Mouse (Mus musculus): ENCODE data around the gene Spint3.
"Not testable (repeated sequence)": the region's sequence is repeated elsewhere in the genome, so short reads cannot be mapped to it uniquely, and the experiment has no call there.

Spint3 gene

GRCm38 (mm10) chr2:164573359-164573758 lies at the start of gene Spint3:
Spint3 (minus strand) TSS chr2:164573459.
- in situ Hi-C loops (cut with MboI, MseI) = not testable (repeated sequence)

DNA sequence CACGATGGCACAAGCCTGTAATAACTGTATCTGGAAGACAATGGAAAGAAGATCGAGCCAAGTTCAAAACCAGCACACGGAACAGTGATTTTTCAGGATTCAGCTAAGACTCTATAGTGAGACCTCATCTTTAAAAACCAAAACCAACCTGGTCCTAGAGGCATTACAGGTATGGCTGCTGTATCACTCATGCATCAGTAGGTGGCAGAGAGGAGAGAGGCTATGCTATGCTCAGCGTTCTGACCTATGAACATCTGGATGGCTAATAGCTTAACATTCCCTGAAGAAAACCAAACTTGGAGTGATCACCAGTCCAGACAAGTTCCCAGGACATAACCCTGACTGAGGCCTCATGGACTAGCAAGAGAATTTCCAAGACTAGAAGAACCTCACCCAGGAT lies 48.5 kb upstream of the Spint3 start:
- in situ Hi-C loops (cut with MboI, MseI) = no loop called here

DNA sequence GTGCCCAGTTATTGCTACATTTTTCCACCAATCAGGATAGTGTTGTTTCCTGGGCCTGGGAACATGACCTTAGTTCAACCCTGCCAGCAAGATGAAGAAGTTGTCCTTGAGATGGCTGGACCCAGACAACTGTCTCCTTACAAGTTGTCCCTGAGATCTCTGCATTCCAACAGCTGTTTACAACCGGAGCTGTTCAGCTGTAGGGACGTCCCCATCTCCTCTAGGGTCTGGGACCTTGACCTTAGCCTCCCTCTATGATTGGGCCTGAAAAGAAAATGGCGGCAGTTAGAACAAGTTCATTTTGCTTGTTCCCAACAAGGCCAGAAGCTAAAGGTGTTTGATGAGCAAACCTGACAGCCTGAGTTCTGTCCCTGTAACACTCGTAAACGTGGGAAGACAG lies 45.8 kb upstream of the Spint3 start:
- in situ Hi-C loops (cut with MboI, MseI) = loop anchor here (5.0 kb wide), 1 partner anchor 37 kb away; no protein-coding TSS in a partner anchor

DNA sequence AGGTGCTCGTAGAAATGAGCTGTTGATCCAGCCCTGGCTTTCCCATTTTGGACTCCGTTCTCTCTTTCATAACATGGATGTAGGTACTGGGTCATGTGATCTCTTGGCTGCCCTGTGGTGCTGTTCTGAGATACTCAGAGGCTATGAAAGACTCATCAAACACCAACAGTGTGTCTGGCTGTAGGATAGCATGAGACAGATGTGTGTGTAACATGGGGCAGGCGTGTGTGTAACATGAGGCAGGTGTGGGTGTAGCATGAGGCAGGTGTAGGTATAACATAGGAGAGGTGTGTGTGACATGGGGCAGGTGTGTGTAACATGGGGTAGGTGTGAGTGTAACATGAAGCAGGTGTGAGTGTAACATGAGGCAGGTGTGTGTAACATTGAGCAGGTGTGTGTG lies 42.1 kb upstream of the Spint3 start:
- in situ Hi-C loops (cut with MboI, MseI) = loop anchor here (5.0 kb wide), 1 partner anchor 33 kb away; no protein-coding TSS in a partner anchor

- in situ Hi-C loops (cut with MboI, MseI) = not testable (repeated sequence)
These were observed 40.2 kb upstream of the Spint3 start, which contains the start of the genes Wfdc6b and Wfdc8 for GRCm38 (mm10) chr2:164613471-164613870. Wfdc6b (plus strand) TSS chr2:164613522. Wfdc8 (minus strand) TSS chr2:164613626.

DNA sequence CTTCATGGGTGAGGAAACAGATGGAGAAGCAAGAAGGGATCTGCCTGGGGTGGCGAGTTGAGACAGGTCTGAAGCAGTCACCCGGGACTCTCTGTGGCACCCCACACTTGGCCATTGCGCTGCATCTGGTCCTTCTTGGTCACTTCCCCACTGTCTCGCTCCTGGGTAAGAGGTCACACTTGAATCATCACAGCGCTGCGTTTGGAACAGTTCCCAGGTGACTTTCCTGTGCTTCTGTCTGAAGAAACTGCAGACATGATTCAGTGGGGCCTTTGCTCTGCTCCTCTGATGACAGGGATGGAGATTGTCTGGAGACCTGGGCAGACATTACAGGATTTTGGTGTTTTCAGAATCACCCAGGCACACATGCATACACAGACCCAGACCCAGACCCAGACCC lies 35.5 kb upstream of the Spint3 start:
- in situ Hi-C loops (cut with MboI, MseI) = no loop called here

GRCm38 (mm10) chr2:164604411-164604810 lies 31.2 kb upstream of the Spint3 start:
- in situ Hi-C loops (cut with MboI, MseI) = no loop called here

DNA sequence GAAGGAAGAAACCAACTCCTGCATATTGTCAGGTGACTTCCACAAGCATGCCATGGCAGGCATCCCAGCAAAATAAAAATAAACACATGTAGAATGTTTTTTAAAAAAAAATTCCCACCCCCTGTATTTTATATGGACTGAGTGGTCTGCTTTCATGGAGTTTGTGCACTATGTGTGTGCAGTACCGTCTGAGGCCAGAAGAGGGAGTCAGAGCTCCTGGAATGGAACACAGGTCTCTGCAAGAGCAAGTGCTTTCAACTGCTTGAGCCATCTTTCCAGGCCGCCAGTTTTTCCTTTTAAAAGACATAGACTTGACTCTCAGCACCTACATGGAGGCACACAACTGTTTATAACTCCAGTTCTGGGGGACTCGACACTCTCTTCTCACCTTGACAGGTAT lies 30.2 kb upstream of the Spint3 start:
- in situ Hi-C loops (cut with MboI, MseI) = no loop called here

DNA sequence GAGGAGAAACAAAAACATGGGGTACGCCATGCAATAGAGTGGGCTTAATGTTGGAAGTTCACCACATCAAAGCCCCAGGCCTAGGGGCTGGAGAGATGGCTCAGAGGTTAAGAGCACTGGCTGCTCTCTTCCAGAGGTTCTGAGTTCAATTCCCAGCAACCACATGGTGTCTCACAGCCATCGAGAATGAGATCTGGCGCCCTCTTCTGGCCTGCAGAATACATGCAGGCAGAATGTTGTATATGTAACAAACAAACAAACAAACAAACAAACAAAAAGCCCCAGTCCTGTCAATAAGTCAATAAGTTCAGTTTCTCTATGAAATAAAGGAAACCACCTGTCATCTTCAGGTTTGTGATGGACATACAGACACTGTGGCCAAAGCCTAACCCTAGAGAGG lies 26.9 kb upstream of the Spint3 start:
- in situ Hi-C loops (cut with MboI, MseI) = no loop called here

- in situ Hi-C loops (cut with MboI, MseI) = loop anchor here (10.0 kb wide), 1 partner anchor 131 kb away; no protein-coding TSS in a partner anchor
These were observed 20.2 kb upstream of the Spint3 start, which contains the start of gene Eppin for GRCm38 (mm10) chr2:164593494-164593893. Eppin (minus strand) TSS chr2:164593594.

DNA sequence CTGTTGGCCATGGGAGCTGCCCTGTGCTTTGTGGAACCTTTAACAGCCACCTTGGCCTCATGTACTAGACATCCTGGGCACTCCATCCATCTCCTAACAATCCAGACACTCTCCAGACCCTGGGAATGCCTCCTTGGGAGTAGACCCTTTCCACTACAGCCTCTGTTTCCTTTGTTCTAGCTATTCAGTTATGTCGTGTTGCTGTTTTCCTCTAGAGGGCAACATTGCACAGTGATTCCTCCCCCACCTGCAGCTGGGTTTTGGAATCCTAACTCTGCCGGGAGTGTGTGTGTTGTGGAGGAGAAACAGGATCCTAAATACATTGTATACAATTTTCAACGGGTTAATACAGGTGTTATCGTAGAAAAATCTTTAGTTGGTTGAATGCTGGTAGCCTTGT lies 18.8 kb upstream of the Spint3 start:
- in situ Hi-C loops (cut with MboI, MseI) = loop anchor here (10.0 kb wide), 1 partner anchor 133 kb away; no protein-coding TSS in a partner anchor

DNA sequence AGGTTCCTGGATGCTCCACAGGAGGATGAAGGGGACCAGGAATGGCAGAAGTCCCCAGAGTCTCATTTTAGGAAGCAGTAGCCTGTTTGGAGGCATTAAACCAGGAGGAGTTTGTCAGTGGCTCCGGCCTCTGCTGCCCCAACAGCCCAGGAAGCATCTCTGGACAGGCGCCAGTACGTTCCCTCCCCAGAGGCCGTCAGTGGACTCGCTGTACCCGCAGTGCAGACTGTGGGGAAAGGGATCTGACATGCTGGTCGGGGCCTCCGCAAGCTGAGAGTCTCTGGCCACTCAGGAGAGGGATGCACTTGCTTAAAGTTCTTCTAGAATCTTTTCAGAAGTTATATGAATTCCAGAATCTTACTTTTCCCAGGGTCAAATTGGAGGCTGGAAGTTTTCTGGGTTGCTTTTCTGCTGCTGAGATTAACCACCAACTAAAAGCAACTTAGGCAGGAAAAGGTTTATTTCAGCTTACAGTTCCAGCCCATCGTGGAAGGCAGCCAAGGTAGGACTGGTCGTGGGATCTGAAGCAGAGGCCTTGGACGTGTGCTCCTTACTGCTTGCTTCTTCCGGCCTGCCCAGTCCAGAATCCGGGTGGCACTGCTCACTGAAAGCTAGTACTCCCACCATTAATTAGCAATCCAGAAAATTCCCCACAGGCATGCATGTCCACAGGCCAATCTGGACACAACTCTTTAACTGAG lies 11.9 kb upstream of the Spint3 start, which contains the start of gene Wfdc6a:
Gene Wfdc6a (minus strand): TSS at position 423 of the 701 bp plus-strand sequence.
- in situ Hi-C loops (cut with MboI, MseI) = not testable (repeated sequence)

- in situ Hi-C loops (cut with MboI, MseI) = no loop called here
These were observed 5.8 kb downstream of the Spint3 start for GRCm38 (mm10) chr2:164567460-164567859.

- in situ Hi-C loops (cut with MboI, MseI) = no loop called here
These were observed 6.3 kb downstream of the Spint3 start for GRCm38 (mm10) chr2:164566997-164567396.

DNA sequence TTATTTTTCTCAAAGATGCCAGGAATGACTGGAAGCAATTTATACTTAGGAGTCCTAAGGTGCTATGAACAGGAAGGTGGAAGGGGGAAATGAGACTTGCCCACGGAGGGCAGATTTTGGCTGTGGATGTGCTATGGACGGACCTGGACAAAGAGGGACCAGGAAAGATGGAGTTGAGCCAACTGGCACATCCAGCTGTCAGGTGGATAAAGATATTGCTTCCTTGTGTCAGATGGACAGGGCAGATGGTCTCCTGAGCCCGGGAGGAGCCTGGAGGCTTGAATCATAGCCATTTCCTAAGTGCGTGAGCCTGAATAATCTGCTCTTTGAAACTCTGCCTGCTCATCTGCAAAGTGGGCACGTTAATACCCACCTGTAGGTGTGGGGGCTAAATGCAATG lies 8.9 kb downstream of the Spint3 start:
- in situ Hi-C loops (cut with MboI, MseI) = no loop called here

DNA sequence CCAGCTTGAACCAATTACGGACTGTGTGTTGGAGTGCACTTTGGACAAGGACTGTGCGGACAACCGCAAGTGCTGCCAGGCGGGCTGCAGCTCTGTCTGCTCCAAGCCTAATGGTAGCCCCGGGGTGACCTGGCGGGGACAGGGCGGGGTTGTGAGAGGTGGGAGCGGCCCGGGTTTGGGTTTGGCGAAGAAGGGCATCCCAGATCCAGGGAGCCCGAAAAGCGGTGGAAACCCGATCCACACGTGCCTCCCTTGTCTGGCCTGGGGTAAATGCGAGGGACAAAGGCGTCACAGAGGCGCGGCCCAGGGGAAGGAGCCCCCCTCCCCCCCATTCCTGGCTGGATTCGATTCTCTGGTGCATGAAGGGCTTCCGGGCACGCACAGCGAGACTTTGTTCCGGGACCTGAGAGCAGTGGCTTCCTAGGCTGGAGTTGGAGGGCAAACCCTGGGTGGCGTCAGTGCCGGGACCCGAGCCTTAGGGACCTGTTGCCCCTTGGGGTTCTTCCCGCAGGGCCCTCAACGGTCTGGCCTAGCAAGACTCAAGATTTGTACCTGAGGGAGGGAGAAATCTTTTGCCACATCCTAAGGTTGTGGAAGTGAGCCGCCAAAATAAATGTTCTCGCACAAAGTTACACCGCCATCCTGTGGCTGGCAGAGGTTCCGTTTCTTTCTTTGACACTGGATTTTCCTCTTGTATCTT lies 9.8 kb downstream of the Spint3 start:
- in situ Hi-C loops (cut with MboI, MseI) = no loop called here

DNA sequence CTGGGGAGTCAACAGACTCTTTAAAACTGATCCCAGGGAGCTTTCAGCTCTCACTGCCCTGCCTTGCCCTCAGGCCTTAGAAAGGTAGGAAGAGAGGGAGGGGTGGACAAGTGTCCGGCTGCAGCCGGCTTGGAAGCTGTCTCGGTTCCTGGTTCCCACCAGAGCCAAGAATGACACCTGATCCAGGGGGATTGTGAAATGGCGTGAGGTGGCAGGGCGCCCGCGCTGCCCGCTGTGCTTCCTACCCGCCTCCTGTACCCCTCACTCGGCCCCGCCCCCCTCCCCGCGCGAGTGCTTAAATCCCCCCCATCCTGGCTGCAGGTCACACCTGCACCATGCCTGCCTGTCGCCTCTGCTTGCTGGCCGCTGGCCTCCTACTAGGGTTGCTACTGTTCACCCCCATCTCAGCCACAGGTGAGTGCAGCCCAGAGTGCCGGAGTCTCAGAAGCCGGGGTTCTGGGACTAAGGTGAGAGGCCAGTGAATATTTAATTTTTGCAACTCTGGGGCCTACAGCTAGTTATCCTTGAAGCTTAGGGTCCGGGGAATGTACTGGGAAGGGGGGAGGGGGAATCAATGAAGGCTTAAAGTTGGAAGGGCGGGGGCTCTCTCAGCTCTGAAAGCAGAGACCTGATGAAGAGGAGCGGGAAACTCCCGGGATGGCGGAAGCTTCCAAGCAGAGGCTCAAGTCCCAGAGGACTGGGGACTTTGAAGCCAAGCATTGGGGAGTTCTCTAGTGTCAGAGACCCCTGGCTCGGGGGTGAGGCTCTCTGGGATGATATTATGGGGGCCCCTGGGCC lies 10.7 kb downstream of the Spint3 start, which contains the start of gene Wfdc2:
Gene Wfdc2 (plus strand): TSS at position 23 of the 798 bp plus-strand sequence.
- in situ Hi-C loops (cut with MboI, MseI) = no loop called here

GRCm38 (mm10) chr2:164560106-164560505 lies 13.2 kb downstream of the Spint3 start:
- in situ Hi-C loops (cut with MboI, MseI) = no loop called here

GRCm38 (mm10) chr2:164558991-164559645 lies 14.1 kb downstream of the Spint3 start:
- in situ Hi-C loops (cut with MboI, MseI) = no loop called here

GRCm38 (mm10) chr2:164558426-164558825 lies 14.8 kb downstream of the Spint3 start:
- in situ Hi-C loops (cut with MboI, MseI) = no loop called here

GRCm38 (mm10) chr2:164551502-164551901 lies 21.8 kb downstream of the Spint3 start:
- in situ Hi-C loops (cut with MboI, MseI) = no loop called here
